Mouse (Mus musculus) CD4-positive naive resting alpha-beta T cell, adult 57 days (primary cell): ENCODE results near the gene Vmn1r84. TPM values are rescaled to one million over a fixed set of nuclear protein-coding genes. Genes with fewer than 3 reads are reported as not detected.

ENCODE experiments used
- total RNA-seq: library from RNA; stranded (reverse); gene quantifications from one replicate; pipeline ENCODE4 v1.2.4, GENCODE M21; 2023

Gene Vmn1r84
- total RNA-seq, result not detected

DNA sequence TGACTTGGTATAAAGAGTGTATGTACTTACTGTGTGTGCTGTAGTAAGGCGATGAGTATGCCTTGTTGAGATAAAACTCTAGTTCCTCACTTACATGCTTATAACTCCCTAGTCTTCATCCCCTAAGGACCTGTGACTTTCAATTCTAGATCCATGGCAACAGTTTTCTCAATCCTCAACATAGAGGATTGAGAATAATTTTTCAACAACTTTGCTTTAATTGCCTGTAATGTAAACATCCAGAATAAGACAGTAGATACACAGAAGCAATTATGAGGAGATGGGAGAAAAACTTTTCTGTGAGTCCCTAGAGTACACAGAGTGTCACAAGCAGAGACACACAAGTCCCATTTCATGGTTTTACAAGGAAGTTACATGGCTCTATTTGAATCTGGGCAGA, at the start of gene Vmn1r84:
Gene Vmn1r84, minus strand, starts transcription at position 101 of the 400 bp plus-strand sequence.

DNA sequence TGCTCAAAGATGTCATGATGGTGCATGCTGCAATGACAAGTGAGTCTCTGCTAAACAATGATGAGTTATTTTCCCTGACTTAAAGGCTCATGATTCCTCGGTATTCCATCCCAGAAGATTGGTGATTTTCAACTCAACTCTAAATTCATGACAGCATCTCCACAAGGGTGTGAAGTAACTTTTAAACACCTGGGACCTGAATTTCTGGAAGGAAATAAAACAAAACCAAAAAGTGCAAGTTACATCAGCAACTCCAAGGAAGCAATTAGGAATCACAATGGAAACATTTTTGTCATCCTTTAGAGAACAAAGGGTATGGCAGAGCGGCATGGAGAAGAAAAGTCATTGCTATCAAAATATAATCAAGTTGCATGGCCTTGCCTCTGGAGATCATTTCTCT, 39.7 kb downstream of the Vmn1r84 start, which contains the start of gene Vmn1r83:
Gene Vmn1r83, minus strand, starts transcription at position 101 of the 400 bp plus-strand sequence.

Other genes starting within 250 kb of the Vmn1r84 start
- gene Vmn1r78, start 219.0 kb downstream of the Vmn1r84 start, total RNA-seq, result not detected
- not detected for gene Vmn1r79, start 198.0 kb downstream of the Vmn1r84 start, total RNA-seq
- not detected for gene Vmn1r80, start 180.0 kb downstream of the Vmn1r84 start, total RNA-seq
- 0.15 TPM for gene Vmn1r81, start 101.0 kb downstream of the Vmn1r84 start, total RNA-seq
- gene Vmn1r82, start 68.8 kb downstream of the Vmn1r84 start, total RNA-seq, result not detected
- gene Vmn1r83, start 39.8 kb downstream of the Vmn1r84 start, total RNA-seq, result not detected
- gene Zfp551, start 53.5 kb upstream of the Vmn1r84 start, total RNA-seq, result 4.0 TPM
- gene Zfp606, start 109.0 kb upstream of the Vmn1r84 start, total RNA-seq, result 6.8 TPM
- not detected for gene 2900092C05Rik, start 143.2 kb upstream of the Vmn1r84 start, total RNA-seq
- 0.09 TPM for gene Vmn2r53, start 239.5 kb upstream of the Vmn1r84 start, total RNA-seq